Mouse (Mus musculus) CH12.LX (cell line): Measurements from ENCODE around the gene Kndc1. TPM values are rescaled to one million over a fixed set of nuclear protein-coding genes. Genes with fewer than 3 reads are reported as not detected.

ENCODE experiments used
- DNase-seq: peaks from one replicate; pipeline ENCODE4 v3.0.0-alpha.2; 2013; ENCODE audit errors: extremely low read depth
- H3K27ac ChIP-seq: 2 replicates; pipeline ENCODE4 v1.5.1; 2012; ENCODE audit warnings: low read depth, mild to moderate bottlenecking, control low read depth, moderate library complexity; ENCODE audit not compliant: insufficient read depth
- H3K27me3 ChIP-seq: replicated peaks from 2 replicates; pipeline ENCODE3; 2012; ENCODE audit warnings: inconsistent platforms
- H3K36me3 ChIP-seq, 2 experiments: replicated peaks in 1 of 2; 2 replicates each; pipeline versions ENCODE3 to v1.6.1; 2012; ENCODE audit warnings: inconsistent platforms in 1 of 2, low read length in 1 of 2, mild to moderate bottlenecking in 1 of 2, mixed read lengths in 1 of 2, moderate library complexity in 1 of 2; ENCODE audit not compliant: control insufficient read depth in 1 of 2, insufficient read depth in 1 of 2
- H3K4me1 ChIP-seq, 2 experiments: 2 replicates each; pipeline ENCODE4 v1.6.1; 2012; ENCODE audit warnings: inconsistent platforms in 1 of 2, moderate library complexity in 1 of 2; ENCODE audit not compliant: insufficient read depth in 2 of 2, control insufficient read depth in 1 of 2
- H3K4me2 ChIP-seq: 2 replicates; pipeline ENCODE4 v1.6.1; 2012; ENCODE audit warnings: low read depth, mild to moderate bottlenecking, control low read depth; ENCODE audit not compliant: poor library complexity, insufficient read depth, severe bottlenecking
- H3K4me3 ChIP-seq, 3 experiments: fragments of 150-350 bp in 1 of 3; sonication (generic) in 1 of 3; replicated peaks in 1 of 3; 2 replicates each; pipeline versions ENCODE3 to v1.5.1; 2011 to 2012; ENCODE audit warnings: low read depth in 2 of 3, low read length in 2 of 3, mild to moderate bottlenecking in 2 of 3, moderate library complexity in 2 of 3, control low read depth in 1 of 3, improper control_type of control experiment in 1 of 3, inconsistent platforms in 1 of 3, mixed read lengths in 1 of 3; ENCODE audit not compliant: poor library complexity in 1 of 3
- H3K79me2 ChIP-seq: replicated peaks from 2 replicates; pipeline ENCODE4 v1.6.1; 2012; ENCODE audit warnings: mild to moderate bottlenecking, moderate library complexity; ENCODE audit not compliant: control insufficient read depth, poor library complexity, insufficient read depth, severe bottlenecking; ENCODE audit errors: extremely low read depth
- H3K9ac ChIP-seq: 2 replicates; pipeline ENCODE4 v1.6.1; 2012; ENCODE audit warnings: low read depth, mild to moderate bottlenecking, control low read depth, moderate library complexity; ENCODE audit not compliant: insufficient read depth
- H3K9me3 ChIP-seq: replicated peaks from 2 replicates; pipeline ENCODE3; 2012; ENCODE audit warnings: low read length, inconsistent platforms, mixed read lengths
- CHD1 ChIP-seq: IDR thresholded peaks from 2 replicates; pipeline ENCODE4 v1.6.1; 2012; ENCODE audit warnings: low read depth, low read length, improper control_type of control experiment, inconsistent platforms
- CHD2 ChIP-seq: IDR thresholded peaks from 2 replicates; pipeline ENCODE4 v1.6.1; 2011; ENCODE audit warnings: low read length, improper control_type of control experiment
- CTCF ChIP-seq, 2 experiments: IDR thresholded peaks in 1 of 2; conservative IDR thresholded peaks in 1 of 2; 2 replicates each; pipeline ENCODE4 v1.5.1; 2011 to 2012; ENCODE audit warnings: low read depth in 2 of 2, low read length in 2 of 2, improper control_type of control experiment in 1 of 2, inconsistent platforms in 1 of 2, mild to moderate bottlenecking in 1 of 2, moderate library complexity in 1 of 2
- E2F4 ChIP-seq: IDR thresholded peaks from 2 replicates; pipeline ENCODE4 v1.6.1; 2011; ENCODE audit warnings: low read depth, low read length, improper control_type of control experiment; ENCODE audit not compliant: insufficient replicate concordance
- EP300 ChIP-seq: IDR thresholded peaks from 2 replicates; pipeline ENCODE4 v1.6.1; 2011; ENCODE audit warnings: low read length, improper control_type of control experiment
- ETS1 ChIP-seq: conservative IDR thresholded peaks from 2 replicates; pipeline ENCODE4 v1.6.1; 2012; ENCODE audit warnings: low read depth, mild to moderate bottlenecking, inconsistent platforms, low read length, improper control_type of control experiment, moderate library complexity
- GABPA ChIP-seq: IDR thresholded peaks from 2 replicates; pipeline ENCODE4 v1.6.1; 2012; ENCODE audit warnings: low read depth, low read length, improper control_type of control experiment, inconsistent platforms; ENCODE audit not compliant: insufficient replicate concordance
- HCFC1 ChIP-seq: IDR thresholded peaks from 2 replicates; pipeline ENCODE4 v1.6.1; 2012; ENCODE audit warnings: low read depth, mild to moderate bottlenecking, inconsistent platforms, low read length, improper control_type of control experiment
- IRF4 ChIP-seq: IDR thresholded peaks from 2 replicates; pipeline ENCODE4 v1.6.1; 2014; ENCODE audit warnings: low read depth, mild to moderate bottlenecking, inconsistent platforms, low read length, improper control_type of control experiment
- JUN ChIP-seq: IDR thresholded peaks from 2 replicates; pipeline ENCODE4 v1.6.1; 2011; ENCODE audit warnings: low read depth, mild to moderate bottlenecking, low read length, improper control_type of control experiment, moderate library complexity; ENCODE audit not compliant: insufficient read depth
- JUND ChIP-seq: conservative IDR thresholded peaks from 2 replicates; pipeline ENCODE4 v1.6.1; 2011; ENCODE audit warnings: low read depth, low read length, improper control_type of control experiment
- KAT2A ChIP-seq: IDR thresholded peaks from 2 replicates; pipeline ENCODE4 v1.6.1; 2012; ENCODE audit warnings: low read length, improper control_type of control experiment, inconsistent platforms; ENCODE audit not compliant: insufficient replicate concordance
- MAX ChIP-seq: IDR thresholded peaks from 2 replicates; pipeline ENCODE4 v1.6.1; 2011; ENCODE audit warnings: low read length, improper control_type of control experiment
- MAZ ChIP-seq: IDR thresholded peaks from 2 replicates; pipeline ENCODE4 v1.6.1; 2012; ENCODE audit warnings: low read depth, mild to moderate bottlenecking, inconsistent platforms, low read length, improper control_type of control experiment, moderate library complexity
- MEF2A ChIP-seq: IDR thresholded peaks from 2 replicates; pipeline ENCODE4 v1.6.1; 2014; ENCODE audit warnings: low read depth, mild to moderate bottlenecking, inconsistent platforms, low read length, improper control_type of control experiment, borderline replicate concordance
- MYC ChIP-seq: IDR thresholded peaks from 2 replicates; pipeline ENCODE4 v1.6.1; 2011; ENCODE audit warnings: low read depth, mild to moderate bottlenecking, improper control_type of control experiment, low read length
- NELFE ChIP-seq: IDR thresholded peaks from 2 replicates; pipeline ENCODE4 v1.6.1; 2011; ENCODE audit warnings: low read depth, low read length, improper control_type of control experiment
- NRF1 ChIP-seq: IDR thresholded peaks from 2 replicates; pipeline ENCODE4 v1.6.1; 2014; ENCODE audit warnings: low read depth, mild to moderate bottlenecking, inconsistent platforms, low read length, improper control_type of control experiment, moderate library complexity
- PAX5 ChIP-seq: IDR thresholded peaks from 2 replicates; pipeline ENCODE4 v1.6.1; 2012; ENCODE audit warnings: low read length, inconsistent platforms, mixed read lengths
- POLR2A ChIP-seq: IDR thresholded peaks from 2 replicates; pipeline ENCODE4 v1.6.1; 2011; ENCODE audit warnings: low read depth, mild to moderate bottlenecking, improper control_type of control experiment, low read length
- POLR2AphosphoS2 ChIP-seq: IDR thresholded peaks from 2 replicates; pipeline ENCODE4 v1.6.1; 2011; ENCODE audit warnings: low read depth, low read length, improper control_type of control experiment
- RAD21 ChIP-seq: IDR thresholded peaks from 2 replicates; pipeline ENCODE4 v1.6.1; 2011; ENCODE audit warnings: low read depth, mild to moderate bottlenecking, low read length, improper control_type of control experiment, moderate library complexity
- RCOR1 ChIP-seq: conservative IDR thresholded peaks from 2 replicates; pipeline ENCODE4 v1.6.1; 2012; ENCODE audit warnings: low read depth, mild to moderate bottlenecking, inconsistent platforms, low read length, improper control_type of control experiment
- SIN3A ChIP-seq: IDR thresholded peaks from 2 replicates; pipeline ENCODE4 v1.6.1; 2012; ENCODE audit warnings: low read length, improper control_type of control experiment, inconsistent platforms
- SMC3 ChIP-seq: IDR thresholded peaks from 2 replicates; pipeline ENCODE4 v1.6.1; 2011; ENCODE audit warnings: low read depth, low read length, improper control_type of control experiment
- TBP ChIP-seq: conservative IDR thresholded peaks from 2 replicates; pipeline ENCODE4 v1.6.1; 2011; ENCODE audit warnings: low read depth, low read length, improper control_type of control experiment
- TCF12 ChIP-seq: IDR thresholded peaks from 2 replicates; pipeline ENCODE4 v1.6.1; 2014; ENCODE audit warnings: low read depth, mild to moderate bottlenecking, inconsistent platforms, low read length, improper control_type of control experiment
- UBTF ChIP-seq: IDR thresholded peaks from 2 replicates; pipeline ENCODE4 v1.6.1; 2012; ENCODE audit warnings: low read depth, mild to moderate bottlenecking, inconsistent platforms, low read length, improper control_type of control experiment, moderate library complexity
- ZC3H11A ChIP-seq: IDR thresholded peaks from 2 replicates; pipeline ENCODE4 v1.6.1; 2012; ENCODE audit warnings: low read depth, mild to moderate bottlenecking, inconsistent platforms, low read length, improper control_type of control experiment
- ZKSCAN1 ChIP-seq: IDR thresholded peaks from 2 replicates; pipeline ENCODE4 v1.6.1; 2012; ENCODE audit warnings: low read depth, inconsistent platforms, low read length, improper control_type of control experiment, borderline replicate concordance
- ZMIZ1 ChIP-seq: IDR thresholded peaks from 2 replicates; pipeline ENCODE4 v1.6.1; 2012; ENCODE audit warnings: low read depth, mild to moderate bottlenecking, inconsistent platforms, low read length, improper control_type of control experiment
- ZNF384 ChIP-seq: IDR thresholded peaks from 2 replicates; pipeline ENCODE4 v1.6.1; 2012; ENCODE audit warnings: low read depth, low read length, improper control_type of control experiment, inconsistent platforms
- dilution Hi-C: fragments of 300-500 bp; cut with MboI; formaldehyde crosslinking; loops from 2 replicates; pipeline ENCODE4 v1.14.3; 2020; ENCODE audit warnings: low sequenced_read_pairs; ENCODE audit not compliant: extremely low pct_unique_long_range_greater_than_20kb, extremely low pct_ligation_motif_present
- in situ Hi-C: fragments of 300-500 bp; cut with MboI; formaldehyde crosslinking; loops from 3 replicates; pipeline ENCODE4 v1.14.3; 2019; ENCODE audit warnings: low sequenced_read_pairs, low pct_ligation_motif_present, low pct_unique_long_range_greater_than_20kb, mixed read lengths
- polyA plus RNA-seq: library from polyadenylated mRNA; unstranded; fragments of >175 nt; gene quantifications from 2 replicates; pipeline ENCODE4 v1.2.1, GENCODE M21; 2012; ENCODE audit warnings: low read depth; ENCODE audit not compliant: insufficient read length
- total RNA-seq, 2 experiments: library from RNA; depleted of rRNA; stranded (reverse); fragments of 300-350 nt in 1 of 2; fragments of >200 nt in 1 of 2; gene quantifications; 2 replicates each; pipeline ENCODE4 v1.2.3; 2012 to 2014

The Kndc1 gene
- total and polyA plus RNA-seq, 3 experiments: 2.3 to 5.0 (median 4.0) TPM

DNA sequence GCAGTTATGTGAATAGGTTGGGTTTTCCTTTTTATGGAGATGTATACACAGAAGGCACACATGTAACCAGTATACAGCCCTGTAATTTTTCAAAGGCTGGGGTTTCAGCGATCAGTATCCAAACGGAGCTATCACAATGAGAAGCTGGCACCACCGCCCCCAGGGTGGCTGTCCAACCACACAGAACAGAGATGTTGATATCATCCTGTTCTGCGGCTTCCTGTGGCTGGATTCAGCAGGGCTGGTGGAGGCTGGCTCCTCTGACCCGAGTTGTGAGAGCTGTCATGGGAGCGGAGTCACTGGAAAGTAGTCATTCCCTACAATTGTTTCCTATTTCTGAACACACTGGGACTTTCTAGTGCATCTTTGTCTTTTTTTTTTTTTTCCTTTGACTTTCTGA is 10.8 kb downstream of the Kndc1 start:
- H3K36me3 ChIP-seq: no peaks in the 10 kb centered on the region
- H3K79me2 ChIP-seq: no peaks in the 10 kb centered on the region
- no peaks in the 10 kb centered on the region for H3K9me3 ChIP-seq
- no peak overlapping the region for H3K27ac ChIP-seq
- H3K27me3 ChIP-seq: no peaks in the 10 kb centered on the region
- no peak for DNase-seq
- H3K4me2 ChIP-seq: peak overlapping the region; percentile 84
- peak overlapping the region in 2 of 3 experiments; percentile 28 to 44 for H3K4me3 ChIP-seq
- peak overlapping the region; percentile 41; the same call in 1 of the 2 replicates for H3K9ac ChIP-seq
- dilution Hi-C loops: no loop called here
- H3K4me1 ChIP-seq: peaks cover 20 to 50% of the 10 kb centered on the region in 2 experiments
- TF ChIP-seq TCF12 (no peak), RCOR1 (0 out of 2 replicates have a peak, but pooled peaks have one; percentile 7), ZNF384 (peak; percentile 87), TBP (no peak)
- in situ Hi-C loops: loop anchor here (10.0 kb wide), 1 partner anchor 160 kb away; no protein-coding TSS in a partner anchor

DNA sequence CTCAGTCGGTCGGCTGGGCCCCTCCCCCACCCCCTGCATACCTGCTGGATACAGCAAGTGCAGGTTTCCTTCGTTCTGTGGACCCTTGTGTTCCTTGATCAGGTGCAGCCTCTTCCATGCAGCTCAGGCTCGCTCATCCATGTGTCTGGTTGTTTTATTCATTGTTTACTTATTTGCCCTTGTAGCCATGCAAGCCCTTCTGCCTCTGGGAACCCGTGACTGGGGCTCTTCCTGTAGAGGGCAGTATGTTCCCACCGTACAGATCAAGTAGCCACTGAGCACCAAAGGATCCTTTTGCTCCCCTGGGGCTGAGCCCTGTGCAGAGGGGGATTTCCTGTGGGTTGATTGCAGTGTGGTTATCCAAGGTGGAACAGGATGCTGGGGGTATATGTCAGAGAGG is 11.2 kb downstream of the Kndc1 start:
- Histone ChIP-seq H3K79me2 (no peaks in the 10 kb centered on the region), H3K9me3 (no peaks in the 10 kb centered on the region), H3K4me1 (peaks cover 20 to 54% of the 10 kb centered on the region in 2 experiments), H3K36me3 (no peaks in the 10 kb centered on the region), H3K27ac (no peak overlapping the region), H3K27me3 (no peaks in the 10 kb centered on the region), H3K4me3 (peak overlapping the region; percentile 17 to 44 (median 28)), H3K4me2 (peak overlapping the region; percentile 84), H3K9ac (0 out of 2 replicates have a peak overlapping the region, but pooled peaks have one; percentile 41)
- in situ Hi-C loops: loop anchor here (10.0 kb wide), 1 partner anchor 159 kb away; no protein-coding TSS in a partner anchor
- dilution Hi-C loops: no loop called here
- peak; percentile 92 for DNase-seq
- 0 out of 2 replicates have a peak, but pooled peaks have one; percentile 45 for TF ChIP-seq TCF12
- TF ChIP-seq MEF2A: 0 out of 2 replicates have a peak, but pooled peaks have one; percentile 43
- no peak; the same call in 1 of the 2 replicates for TF ChIP-seq MAZ
- TF ChIP-seq MYC: no peak
- peak; percentile 48 to 94; a peak in 3 of 4 replicates for TF ChIP-seq CTCF (conservative IDR thresholded peaks at IDR 0.05 in 1 of 2, IDR thresholded peaks at IDR 0.05 in 1 of 2; ENCODE audit: low read depth in 2 of 2, low read length in 2 of 2)
- TF ChIP-seq POLR2AphosphoS2: no peak
- peak; percentile 70; the same call in 1 of the 2 replicates for TF ChIP-seq KAT2A
- TF ChIP-seq ZMIZ1: no peak
- TF ChIP-seq UBTF: no peak
- peak; percentile 83 for TF ChIP-seq SMC3
- no peak for TF ChIP-seq E2F4
- TF ChIP-seq ZKSCAN1: no peak
- peak; percentile 93 for TF ChIP-seq RAD21
- TF ChIP-seq IRF4: peak; percentile 71
- peak; percentile 45; the same call in 1 of the 2 replicates for TF ChIP-seq ETS1
- TF ChIP-seq JUN: peak; percentile 21; the same call in 1 of the 2 replicates
- peak; percentile 46 for TF ChIP-seq ZC3H11A
- TF ChIP-seq NELFE: no peak; the same call in 1 of the 2 replicates
- no peak for TF ChIP-seq GABPA
- TF ChIP-seq SIN3A: no peak
- no peak; the same call in 1 of the 2 replicates for TF ChIP-seq EP300
- TF ChIP-seq POLR2A: no peak
- TF ChIP-seq JUND: no peak; the same call in 1 of the 2 replicates
- no peak for TF ChIP-seq CHD1
- no peak for TF ChIP-seq PAX5
- peak; percentile 45 for TF ChIP-seq HCFC1
- TF ChIP-seq RCOR1: no peak
- peak; percentile 91 for TF ChIP-seq CHD2
- no peak; the same call in none of the 2 replicates for TF ChIP-seq ZNF384
- TF ChIP-seq NRF1: no peak
- no peak for TF ChIP-seq MAX
